7 mouse cellular contexts compared by ENCODE assay signal in the genomic region with DNA sequence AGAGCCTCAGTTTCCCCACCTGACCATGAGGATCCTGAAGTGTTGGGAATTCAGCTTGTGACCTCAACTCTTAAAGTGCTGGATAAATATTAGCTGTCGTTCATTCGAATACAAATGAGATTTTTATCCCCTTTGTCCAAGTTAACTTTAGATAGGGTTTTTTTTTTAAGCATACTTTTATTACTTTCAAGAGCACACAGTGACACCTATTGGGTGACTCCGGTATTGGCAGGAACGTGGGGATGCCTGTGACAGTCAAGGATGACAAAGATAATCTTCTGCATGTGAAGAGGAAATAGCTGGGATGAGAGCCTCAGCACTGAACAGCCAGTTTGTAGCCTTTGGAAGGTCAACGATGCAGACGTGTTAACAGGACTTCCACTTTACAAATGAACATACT.
DNase-seq lines count a peak whose midpoint lies in the region; ATAC-seq lines count a peak whose summit lies in the region.
"Not testable (repeated sequence)": the region's sequence is repeated elsewhere in the genome, so short reads cannot be mapped to it uniquely, and the experiment has no call there.

No protein-coding gene starts in this region.

- DNase-seq in ZHBTc4 (ENCODE audit: low read depth, low spot score), result peak; percentile 71
- peak; percentile 24 for DNase-seq in cerebellum, adult 9-11 months
- DNase-seq in forelimb bud, embryonic 11.5 days (ENCODE audit: low read depth, low spot score), result peak; percentile 33
- DNase-seq in hindbrain, embryonic 14.5 days (ENCODE audit: low spot score), result peak; percentile 91
- DNase-seq in layer of hippocampus, postnatal 14 days (ENCODE audit: low spot score in 2 of 2), result peak; percentile 73 to 84
- DNase-seq in lung, postnatal 10 days, result peak; percentile 81
- peak; percentile 79 to 87 for DNase-seq in right cerebral cortex, postnatal 10 days (ENCODE audit: low spot score in 2 of 2)

- H3K36me3 ChIP-seq in hindbrain, embryonic 14.5 days (replicated peaks; ENCODE audit: control insufficient read depth, insufficient read depth), result not testable (repeated sequence)

- not testable (repeated sequence) for H3K9ac ChIP-seq in hindbrain, embryonic 14.5 days

- WGBS in hindbrain, embryonic 14.5 days, result 13% methylated on average over 6 of the region's 6 CpGs

- H3K4me2 ChIP-seq in hindbrain, embryonic 14.5 days (replicated peaks), result not testable (repeated sequence)

- H3K4me3 ChIP-seq in hindbrain, embryonic 14.5 days (replicated peaks; ENCODE audit: low read length), result not testable (repeated sequence)

- H3K9me3 ChIP-seq in hindbrain, embryonic 14.5 days (ENCODE audit: control insufficient read depth, low read length), result not testable (repeated sequence)

- not testable (repeated sequence) for ATAC-seq in hindbrain, embryonic 14.5 days (ENCODE audit: low FRiP score)

- peaks cover 34% of the 10 kb centered on the region for H3K4me1 ChIP-seq in hindbrain, embryonic 14.5 days (replicated peaks; ENCODE audit: control insufficient read depth, insufficient read depth, low read length)

- not testable (repeated sequence) for H3K27me3 ChIP-seq in hindbrain, embryonic 14.5 days (ENCODE audit: control insufficient read depth, insufficient read depth, low read length)

- H3K27ac ChIP-seq in hindbrain, embryonic 14.5 days, result not testable (repeated sequence)

Comparison
In these comparisons a context has a peak if more than half of its experiments do, and no peak if none do; other contexts are left out.
1. DNase-seq: peak in every context shown above with its lines; median percentile 91 in hindbrain, embryonic 14.5 days; 83 in right cerebral cortex, postnatal 10 days; 81 in lung, postnatal 10 days; 78 in layer of hippocampus, postnatal 14 days; 71 in ZHBTc4; 33 in forelimb bud, embryonic 11.5 days; 24 in cerebellum, adult 9-11 months.